Mouse (Mus musculus) brain, adult 2 months (tissue): ENCODE results near the gene Tprg.

ENCODE experiments used
- DNase-seq: peaks from one replicate; pipeline ENCODE4 v3.0.0; 2011; ENCODE audit warnings: low read depth, low spot score

Gene Tprg

DNA sequence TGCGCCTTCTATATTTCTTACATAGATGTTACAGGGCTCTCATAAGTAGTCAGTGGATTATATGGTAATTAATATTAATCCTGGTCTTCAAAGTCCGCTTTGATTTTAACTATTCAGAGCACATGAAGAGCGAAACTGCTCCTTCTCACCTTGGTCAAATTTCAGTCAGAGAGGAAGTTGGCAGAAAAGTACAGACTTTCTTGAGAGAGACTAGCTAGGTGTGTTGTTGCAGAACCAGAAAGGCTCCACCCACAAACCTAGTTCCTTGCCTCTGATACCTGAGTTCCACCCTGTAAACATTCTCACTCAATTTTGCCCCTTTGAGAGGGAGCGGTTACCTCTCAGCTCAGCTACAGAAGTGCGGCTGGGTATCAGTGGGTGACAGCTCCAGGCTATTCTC, at the start of gene Tprg:
Gene Tprg (plus strand): TSS at position 301 of the 400 bp plus-strand sequence.
- DNase-seq: no peak

DNA sequence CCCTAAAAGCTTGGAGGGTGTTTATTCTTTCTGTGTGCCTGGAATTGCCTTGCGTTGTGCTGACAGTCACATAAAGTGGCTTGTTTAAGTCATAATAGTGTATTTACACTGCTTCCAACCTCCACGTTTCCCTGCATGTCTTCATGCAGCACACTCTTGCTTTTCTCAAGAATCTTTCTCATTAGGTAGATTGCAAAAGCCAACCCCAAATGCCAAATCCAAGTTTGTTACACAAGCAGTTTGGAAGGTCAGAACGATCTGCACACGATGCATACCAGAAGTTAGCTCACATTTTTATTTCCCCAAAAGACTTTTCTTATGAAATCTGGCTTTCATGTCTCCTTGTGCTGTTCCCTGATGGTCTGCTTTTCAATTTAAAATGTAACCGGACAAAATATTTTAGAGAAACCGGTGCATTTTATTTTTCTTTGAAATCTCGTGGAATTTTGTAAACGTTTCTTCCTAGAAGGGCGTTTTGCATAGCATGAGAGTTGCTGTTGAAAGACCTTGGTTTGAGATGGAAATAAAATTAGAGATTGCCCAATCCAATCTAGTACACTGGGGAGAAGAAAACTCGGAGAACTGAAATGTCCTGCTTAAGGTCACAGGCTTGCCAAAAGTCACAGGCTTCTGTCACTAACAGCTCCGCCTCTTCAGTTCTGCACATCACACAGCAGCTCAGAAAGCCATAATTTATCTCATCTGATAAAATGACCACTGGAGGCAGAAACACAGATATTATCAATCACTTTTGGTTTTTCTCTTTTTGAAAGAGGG, 48.2 kb upstream of the Tprg start:
- DNase-seq: no peak

DNA sequence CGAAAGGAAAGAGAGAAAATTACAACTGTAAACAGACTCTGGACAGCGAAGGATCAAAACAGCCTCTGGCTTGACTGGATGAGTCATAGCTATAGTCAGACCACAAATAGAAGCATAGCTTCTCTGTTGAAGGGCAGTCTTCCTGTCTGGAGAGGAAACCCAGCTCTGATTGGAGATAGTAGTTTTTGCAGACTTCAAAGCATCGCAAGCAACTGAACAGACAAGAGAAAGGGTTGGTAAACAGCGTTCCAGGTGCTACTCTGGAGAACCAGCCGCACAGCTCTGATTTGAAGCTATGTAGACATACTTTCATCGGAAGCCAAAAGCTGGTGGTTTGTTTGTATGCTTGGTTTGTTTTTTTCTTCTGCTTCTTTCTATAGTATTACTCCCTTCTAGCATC, 37.7 kb upstream of the Tprg start:
- DNase-seq: peak; percentile 45

DNA sequence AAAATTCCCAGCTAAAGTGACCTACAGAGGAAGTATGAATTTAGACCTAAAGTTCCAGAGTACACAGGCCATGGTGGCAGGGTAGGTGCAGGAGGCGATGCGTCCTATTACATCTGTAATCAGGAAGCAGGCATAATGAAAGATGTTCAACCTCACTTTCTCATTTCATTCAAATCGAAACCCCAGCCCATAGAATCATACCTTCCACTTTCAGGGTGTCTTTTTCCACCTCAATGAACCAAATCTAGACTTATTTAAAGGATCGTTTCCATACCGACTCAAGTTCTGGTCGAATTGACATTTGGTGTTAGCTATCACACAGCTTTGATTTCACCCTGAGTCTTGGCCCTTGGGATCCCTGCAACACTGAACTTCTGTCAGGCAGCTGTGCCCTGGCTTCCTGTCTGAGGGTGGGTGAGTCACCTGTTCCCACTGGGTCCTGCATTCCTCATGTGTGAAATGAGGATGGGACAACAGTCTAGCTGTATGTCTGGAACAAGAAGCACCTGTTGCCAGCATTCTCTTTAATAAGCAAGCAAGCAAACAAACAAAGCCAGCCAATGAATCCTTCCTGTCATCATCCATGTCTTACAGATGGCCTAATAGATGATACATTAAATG, 36.4 kb upstream of the Tprg start:
- no peak for DNase-seq

GRCm38 (mm10) chr16:25251080-25251479, 35.5 kb upstream of the Tprg start:
- DNase-seq: no peak

DNA sequence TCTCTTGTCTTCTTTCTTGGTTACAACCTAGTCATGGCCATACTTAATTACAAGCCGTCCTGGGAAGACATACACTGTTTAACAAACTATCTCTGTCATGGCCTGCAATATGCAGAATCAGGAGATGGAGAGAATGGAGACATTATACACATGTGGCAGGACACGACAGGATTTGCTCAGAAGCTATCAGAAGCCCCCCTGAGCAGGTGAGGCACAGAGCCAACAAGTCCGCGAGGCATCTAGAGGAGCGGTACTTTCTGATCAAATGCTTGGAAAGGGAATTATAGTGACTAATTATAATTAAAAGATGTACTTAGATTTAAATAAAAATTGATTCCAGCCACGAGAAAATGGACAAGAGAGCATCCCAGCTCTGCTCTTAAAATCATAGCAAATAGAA, 32.0 kb upstream of the Tprg start:
- no peak for DNase-seq

GRCm38 (mm10) chr16:25255186-25255585, 31.4 kb upstream of the Tprg start:
- DNase-seq: peak; percentile 45

DNA sequence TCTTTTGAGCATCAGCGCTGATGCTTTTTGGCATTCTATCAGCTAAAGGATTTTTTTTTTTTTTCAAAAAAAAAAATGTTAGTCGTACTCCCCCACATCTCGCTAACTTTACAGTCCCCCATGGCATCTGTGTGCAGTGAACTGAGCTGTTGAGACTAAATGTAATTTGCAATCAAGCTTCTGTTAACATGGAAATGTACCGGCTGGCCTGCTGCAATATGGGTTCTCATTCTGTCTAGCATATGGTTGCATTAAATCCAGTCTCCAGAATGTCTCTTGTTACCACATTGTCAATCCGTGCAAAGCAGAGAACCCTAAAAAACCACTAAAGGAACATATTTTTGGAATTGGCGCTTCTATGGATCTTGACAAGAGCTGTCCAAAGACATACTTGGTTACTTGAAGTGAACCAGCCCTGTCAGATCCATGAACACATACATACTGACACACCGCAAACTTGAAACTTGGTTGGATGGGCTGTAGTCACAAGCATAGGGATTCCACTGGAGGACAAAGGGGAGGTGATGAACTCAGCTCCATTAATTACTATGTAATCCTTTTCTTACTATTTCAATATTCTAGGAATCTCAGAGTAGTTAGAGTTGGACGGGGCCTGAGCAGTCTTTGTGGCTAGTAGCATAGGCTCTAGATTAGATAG, 30.9 kb upstream of the Tprg start:
- peak; percentile 90 for DNase-seq

DNA sequence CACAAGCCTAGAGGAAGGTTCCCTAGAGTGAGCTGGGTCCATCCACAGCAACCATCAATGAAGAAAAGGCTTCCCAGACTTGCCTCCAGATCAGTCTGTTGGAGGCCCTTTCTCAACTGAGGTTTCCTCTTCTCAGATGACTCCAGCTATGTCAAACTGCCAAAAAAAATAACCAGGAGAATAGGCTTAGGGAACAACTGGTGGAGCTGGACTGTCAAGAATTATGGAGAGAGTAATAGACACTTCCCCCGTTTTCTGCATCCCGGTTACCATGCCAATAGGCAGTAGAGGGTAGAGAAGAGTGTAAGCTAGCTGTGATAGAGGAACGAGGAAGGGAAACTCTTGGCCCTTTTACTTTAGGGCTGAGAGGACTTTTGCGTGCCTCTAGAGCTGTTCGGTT, 24.3 kb upstream of the Tprg start:
- no peak for DNase-seq

GRCm38 (mm10) chr16:25262965-25263364, 23.7 kb upstream of the Tprg start:
- DNase-seq: no peak

GRCm38 (mm10) chr16:25263520-25264149, 23.0 kb upstream of the Tprg start:
- peak; percentile 87 for DNase-seq

DNA sequence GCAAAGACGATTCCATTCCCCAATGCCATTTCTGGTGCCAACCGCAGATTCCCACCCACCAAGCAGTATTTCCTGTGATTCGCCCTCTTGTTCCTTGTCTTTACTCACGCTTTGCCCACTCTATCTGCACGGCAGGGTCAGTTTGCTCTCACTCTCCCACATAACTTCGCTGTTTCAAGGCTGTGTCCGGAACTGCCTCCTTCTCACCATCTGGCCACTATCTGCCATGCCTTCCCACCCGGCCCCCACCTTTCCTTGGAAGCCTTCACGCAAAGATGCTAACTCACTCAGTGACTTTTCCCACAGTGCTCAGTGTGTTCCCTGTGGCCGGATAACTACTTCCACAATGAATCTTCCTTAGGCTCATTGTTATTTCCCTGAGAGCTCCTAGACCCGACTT, 21.4 kb upstream of the Tprg start:
- DNase-seq: peak; percentile 71

- DNase-seq: no peak
These were observed 18.3 kb upstream of the Tprg start for GRCm38 (mm10) chr16:25268276-25268675.

GRCm38 (mm10) chr16:25282563-25282962, 4.1 kb upstream of the Tprg start:
- no peak for DNase-seq

DNA sequence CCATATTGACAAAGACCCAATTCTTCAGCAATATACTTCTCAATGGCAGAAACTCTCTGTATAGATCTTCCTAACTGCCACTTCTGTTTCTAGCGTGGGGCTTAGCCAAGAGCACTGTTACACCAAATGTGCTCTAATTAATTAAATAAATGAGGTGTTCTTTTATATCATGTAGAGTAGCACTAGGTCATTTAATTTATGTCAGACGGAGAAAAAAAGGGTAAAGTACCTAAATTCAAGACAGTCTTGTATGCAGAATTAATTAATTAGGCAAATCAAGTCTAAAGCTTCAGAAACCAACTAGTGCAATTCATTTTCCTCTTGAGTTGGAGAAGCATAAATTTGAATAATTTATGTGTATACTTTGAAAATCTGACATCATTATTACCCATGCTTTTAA, 7.1 kb downstream of the Tprg start:
- DNase-seq: no peak

- DNase-seq: no peak
These were observed 8.9 kb downstream of the Tprg start for GRCm38 (mm10) chr16:25295546-25295945.

DNA sequence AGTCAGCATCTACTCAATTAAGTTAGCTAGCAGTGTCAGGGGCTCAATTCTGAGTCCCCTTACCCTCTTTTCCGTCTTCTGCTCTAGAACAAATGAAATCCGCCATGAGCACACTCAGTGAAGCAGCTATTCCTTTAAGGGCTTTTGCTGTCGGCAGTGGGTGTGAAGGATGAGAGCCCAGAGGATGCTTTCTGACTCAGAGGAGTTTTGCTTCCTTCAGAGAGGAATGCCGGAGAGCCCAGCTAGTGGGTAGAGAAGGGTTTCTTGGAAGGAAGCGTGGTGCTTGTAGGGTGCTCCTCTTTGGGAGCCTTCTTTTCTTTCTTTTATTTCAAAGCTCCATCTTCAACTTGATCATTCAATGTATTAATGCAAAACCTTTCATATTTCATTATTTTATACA, 10.1 kb downstream of the Tprg start:
- peak; percentile 52 for DNase-seq

- no peak for DNase-seq
These were observed 11.6 kb downstream of the Tprg start for GRCm38 (mm10) chr16:25298204-25298603.

- DNase-seq: no peak
These were observed 16.0 kb downstream of the Tprg start for GRCm38 (mm10) chr16:25302616-25303015.

DNA sequence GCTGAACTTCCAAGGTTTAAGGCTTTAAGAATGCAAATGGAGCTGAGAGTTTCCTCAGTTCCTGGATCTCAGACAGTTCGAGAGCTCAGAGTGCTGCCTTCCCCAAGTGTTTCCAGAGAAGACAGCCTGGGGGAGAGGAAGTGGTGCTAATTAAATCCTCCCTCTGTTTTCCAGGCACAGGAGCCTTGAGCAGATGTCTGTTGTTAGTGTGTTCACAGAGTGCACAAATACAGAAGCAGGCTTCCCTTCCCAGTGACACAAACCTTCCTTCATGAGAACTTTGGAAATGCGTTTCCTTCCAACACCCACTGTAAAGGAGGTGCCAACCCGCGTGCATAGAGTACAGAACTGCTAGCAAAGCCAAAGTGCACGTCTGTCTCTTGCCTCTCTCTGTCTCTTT, 27.4 kb downstream of the Tprg start:
- peak; percentile 93 for DNase-seq

GRCm38 (mm10) chr16:25315090-25315489, 28.5 kb downstream of the Tprg start:
- peak; percentile 20 for DNase-seq

GRCm38 (mm10) chr16:25325631-25326238, 39.1 kb downstream of the Tprg start:
- DNase-seq: no peak
